Mouse (Mus musculus): ENCODE results near the gene Psma5.

Gene Psma5

GRCm38 (mm10) chr3:108304747-108305146 lies 48.0 kb downstream of the Psma5 start:
- DNase-seq (ENCODE audit: extremely low spot score, low spot score) = no peak

GRCm38 (mm10) chr3:108306387-108306786 lies 49.7 kb downstream of the Psma5 start:
- no peak for DNase-seq (ENCODE audit: extremely low spot score, low spot score)

GRCm38 (mm10) chr3:108307485-108307884 lies 50.8 kb downstream of the Psma5 start:
- no peak for DNase-seq (ENCODE audit: extremely low spot score, low spot score)

- DNase-seq (ENCODE audit: extremely low spot score, low spot score) = no peak
These were observed 54.2 kb downstream of the Psma5 start for GRCm38 (mm10) chr3:108310921-108311341.

- DNase-seq (ENCODE audit: extremely low spot score, low spot score) = no peak
These were observed 55.0 kb downstream of the Psma5 start for GRCm38 (mm10) chr3:108311688-108312087.

- DNase-seq (ENCODE audit: extremely low spot score, low spot score) = no peak
These were observed 55.7 kb downstream of the Psma5 start for GRCm38 (mm10) chr3:108312414-108312813.

- DNase-seq (ENCODE audit: extremely low spot score, low spot score) = no peak
These were observed 56.4 kb downstream of the Psma5 start for GRCm38 (mm10) chr3:108313138-108313537.

- no peak for DNase-seq (ENCODE audit: extremely low spot score, low spot score)
These were observed 57.4 kb downstream of the Psma5 start for GRCm38 (mm10) chr3:108314038-108314675.

- no peak for DNase-seq (ENCODE audit: extremely low spot score, low spot score)
These were observed 61.8 kb downstream of the Psma5 start for GRCm38 (mm10) chr3:108318517-108318916.

- DNase-seq (ENCODE audit: extremely low spot score, low spot score) = no peak
These were observed 64.9 kb downstream of the Psma5 start for GRCm38 (mm10) chr3:108321671-108322070.

GRCm38 (mm10) chr3:108322136-108322535 lies 65.4 kb downstream of the Psma5 start:
- no peak for DNase-seq (ENCODE audit: extremely low spot score, low spot score)

- no peak for DNase-seq (ENCODE audit: extremely low spot score, low spot score)
These were observed 66.2 kb downstream of the Psma5 start for GRCm38 (mm10) chr3:108322962-108323361.

- no peak for DNase-seq (ENCODE audit: extremely low spot score, low spot score)
These were observed 68.1 kb downstream of the Psma5 start for GRCm38 (mm10) chr3:108324837-108325236.

- DNase-seq (ENCODE audit: extremely low spot score, low spot score) = no peak
These were observed 68.8 kb downstream of the Psma5 start for GRCm38 (mm10) chr3:108325521-108325920.

GRCm38 (mm10) chr3:108327275-108327674 lies 70.5 kb downstream of the Psma5 start:
- no peak for DNase-seq (ENCODE audit: extremely low spot score, low spot score)

- DNase-seq (ENCODE audit: extremely low spot score, low spot score) = no peak
These were observed 71.2 kb downstream of the Psma5 start for GRCm38 (mm10) chr3:108327916-108328315.

- no peak for DNase-seq (ENCODE audit: extremely low spot score, low spot score)
These were observed 71.7 kb downstream of the Psma5 start for GRCm38 (mm10) chr3:108328441-108328841.
